Mouse (Mus musculus) frontal cortex, postnatal 36 days (tissue): ENCODE results near the gene Tex2.
"Not testable (repeated sequence)": the region's sequence is repeated elsewhere in the genome, so short reads cannot be mapped to it uniquely, and the experiment has no call there.

Experiments used
- DNase-seq, 2 experiments: peaks; one replicate each; pipeline ENCODE4 v3.0.0; 2022; ENCODE audit warnings: low spot score in 2 of 2

The Tex2 gene

DNA sequence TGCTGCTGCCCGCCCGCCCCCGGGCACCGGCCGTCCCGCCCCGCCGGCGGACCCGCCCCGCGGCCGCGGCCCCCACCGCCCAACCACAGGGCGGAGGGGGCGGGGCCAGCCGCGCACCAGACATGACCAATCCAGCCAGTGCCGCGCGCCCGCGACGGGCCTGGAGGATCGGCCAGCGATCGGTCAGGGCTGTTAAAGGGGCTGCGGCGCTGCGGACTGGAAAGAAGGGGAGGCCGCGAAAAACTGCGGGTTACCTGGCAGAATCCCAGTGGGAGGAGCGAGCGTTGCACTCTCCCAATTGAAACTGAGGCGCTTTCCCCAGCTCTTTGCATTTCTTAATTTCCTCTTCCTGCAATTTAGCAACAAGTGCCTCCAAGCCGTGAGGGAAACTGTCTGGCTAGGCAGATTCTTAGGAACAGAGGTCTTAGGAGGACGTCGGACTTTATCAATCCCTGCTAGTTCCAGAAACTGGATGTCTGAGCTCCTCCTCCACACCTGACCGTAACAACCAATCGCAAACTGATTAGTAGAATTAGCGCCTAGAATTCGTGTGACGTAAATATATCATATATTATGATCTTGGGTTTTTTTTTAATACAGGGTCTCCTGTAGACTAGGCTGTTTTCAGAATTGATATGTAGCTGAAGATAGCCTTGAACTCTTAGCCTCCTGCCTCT lies at the start of gene Tex2:
TSS of gene Tex2 (minus strand) at position 463 of the 677 bp plus-strand sequence.
- DNase-seq, result peak; percentile 95 to 97

- DNase-seq, result no peak
Observed at GRCm38 (mm10) chr11:106662634-106663407, 49.6 kb upstream of the Tex2 start.

GRCm38 (mm10) chr11:106660453-106661081 lies 47.3 kb upstream of the Tex2 start:
- no peak for DNase-seq

DNA sequence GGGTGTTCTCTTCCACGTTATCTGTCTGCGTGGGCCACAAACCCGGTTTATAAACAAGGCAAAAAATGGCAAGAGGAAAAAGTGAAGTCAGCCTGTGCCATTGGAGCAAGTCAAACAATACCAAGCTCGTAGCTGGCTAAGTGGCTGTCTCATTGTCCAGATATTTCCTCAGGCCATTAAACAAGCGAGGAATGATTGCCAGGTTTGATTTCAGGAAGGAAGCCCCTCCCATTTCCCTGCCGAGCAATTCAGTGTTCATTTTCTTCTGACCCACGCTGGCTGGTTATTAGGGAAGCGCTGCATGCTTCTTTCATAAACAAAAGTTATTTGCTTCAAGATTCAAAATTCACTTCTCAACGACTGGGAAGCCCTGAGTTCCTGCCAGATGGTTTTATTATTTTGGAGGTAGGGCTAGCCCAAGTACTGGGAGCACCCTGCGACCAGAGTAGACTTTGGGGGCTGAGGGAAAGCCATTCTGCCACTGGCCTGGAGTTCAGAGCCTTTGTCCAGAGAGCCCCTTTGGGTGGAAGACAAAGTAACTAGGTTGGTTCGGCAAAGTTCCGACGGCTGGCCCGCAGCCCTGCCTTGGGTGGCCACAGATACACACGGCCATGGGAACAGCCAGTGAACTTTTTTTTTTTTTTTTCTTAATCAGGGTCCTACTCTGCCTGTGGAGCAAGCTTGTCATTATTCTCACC lies 46.5 kb upstream of the Tex2 start:
- DNase-seq, result no peak

GRCm38 (mm10) chr11:106658051-106658880 lies 45.0 kb upstream of the Tex2 start:
- DNase-seq, result peak; percentile 62 to 77

GRCm38 (mm10) chr11:106656896-106657498 lies 43.8 kb upstream of the Tex2 start:
- DNase-seq, result not testable (repeated sequence)

- peak; percentile 60 to 74 for DNase-seq
Observed at GRCm38 (mm10) chr11:106648347-106648746, 35.1 kb upstream of the Tex2 start.

GRCm38 (mm10) chr11:106642966-106643637 lies 29.9 kb upstream of the Tex2 start:
- DNase-seq, result no peak

DNA sequence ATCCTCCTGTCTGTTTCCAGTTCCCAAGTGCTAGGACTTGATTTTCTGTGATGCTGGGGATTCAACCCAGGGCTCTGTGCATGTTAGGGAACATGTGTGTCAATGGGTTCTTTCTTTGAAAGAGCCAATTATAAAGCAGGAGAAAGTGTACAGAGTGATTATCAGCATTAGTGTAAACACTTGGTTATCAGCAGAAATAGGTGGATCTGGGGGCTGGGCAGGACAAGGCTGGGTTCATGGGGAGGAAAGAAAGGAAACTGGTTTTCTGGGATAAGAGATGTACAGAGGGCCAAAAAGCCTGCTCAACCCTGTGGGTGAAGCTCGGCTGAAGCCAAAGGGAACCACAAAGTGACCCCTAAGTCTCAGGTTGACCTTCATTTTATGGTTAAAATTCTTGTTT lies 28.4 kb upstream of the Tex2 start:
- no peak for DNase-seq

GRCm38 (mm10) chr11:106640059-106640458 lies 26.8 kb upstream of the Tex2 start:
- DNase-seq, result no peak

DNA sequence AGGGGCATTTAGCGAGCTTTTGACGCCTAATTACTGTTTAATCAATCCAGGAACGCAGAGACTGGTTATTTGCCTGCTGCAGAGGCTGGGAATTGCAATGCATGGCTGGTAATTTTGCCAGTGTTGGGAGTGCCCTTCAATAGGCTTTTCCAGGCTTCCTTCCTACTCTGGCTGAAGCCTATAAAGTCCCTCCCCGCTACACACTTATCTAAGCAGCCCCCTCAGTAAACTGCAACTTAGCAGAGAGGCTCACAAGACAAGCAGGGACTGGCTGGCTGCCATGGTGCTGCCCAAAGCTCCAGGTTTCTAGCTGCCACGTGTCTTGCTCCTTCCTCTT lies 26.1 kb upstream of the Tex2 start:
- DNase-seq, result no peak

DNA sequence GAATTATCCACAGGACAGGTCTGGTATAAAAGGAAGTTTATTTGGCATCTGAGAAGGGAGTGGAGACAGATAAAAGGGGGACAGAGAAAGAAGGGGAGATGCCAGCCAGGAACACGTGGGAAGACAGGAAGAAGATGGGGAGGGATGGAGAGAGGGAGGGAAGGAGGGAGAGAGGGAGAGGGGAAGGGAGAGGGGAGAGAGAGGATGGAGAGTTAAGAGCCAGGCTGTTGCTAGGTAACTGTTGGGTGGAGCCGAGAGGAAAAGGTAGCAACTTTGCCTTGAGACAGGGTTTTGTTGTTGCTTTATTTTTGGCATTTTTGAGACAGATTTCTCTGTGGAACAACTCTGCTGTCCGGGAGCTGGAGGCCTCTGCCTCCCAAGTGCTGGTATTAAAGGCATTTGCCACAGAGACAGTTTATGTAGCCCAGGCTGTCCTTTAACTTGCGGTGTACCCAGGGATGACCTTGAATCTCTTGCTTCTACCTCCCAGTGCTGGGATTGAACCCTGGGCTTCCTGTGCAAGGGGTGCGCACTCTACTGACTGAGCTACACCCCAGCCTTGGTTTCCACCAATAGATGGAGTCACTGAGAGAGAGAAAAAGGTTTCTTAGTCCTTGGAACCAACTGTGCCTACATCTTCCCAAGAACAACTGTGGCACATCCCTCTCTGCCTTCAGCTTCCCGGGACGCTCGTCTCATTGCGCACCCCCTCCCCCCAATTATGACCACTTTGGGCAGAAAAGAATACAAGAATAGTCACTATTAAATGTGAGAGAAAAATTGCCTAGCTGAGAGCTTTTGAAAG lies 25.5 kb upstream of the Tex2 start:
- DNase-seq, result no peak

DNA sequence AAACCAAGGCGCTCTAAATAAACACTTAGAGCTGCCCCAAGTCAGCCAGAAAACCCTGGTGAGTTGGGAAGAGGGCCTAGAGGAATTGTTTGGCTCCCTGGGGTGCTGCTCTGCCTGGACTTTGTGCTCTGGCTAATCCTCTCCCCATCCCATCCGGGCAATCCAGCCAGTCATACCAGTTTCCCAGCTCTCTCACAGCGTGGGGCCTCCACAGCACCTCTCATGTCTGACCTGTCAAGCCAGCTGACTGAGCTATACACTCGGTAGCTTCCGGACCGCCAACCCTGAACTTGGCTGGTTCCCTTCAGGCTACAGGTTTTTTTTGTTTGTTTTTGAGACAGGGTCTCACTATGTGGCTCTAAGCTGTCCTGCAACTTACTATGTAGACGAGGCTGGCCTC lies 24.5 kb upstream of the Tex2 start:
- DNase-seq, result no peak

DNA sequence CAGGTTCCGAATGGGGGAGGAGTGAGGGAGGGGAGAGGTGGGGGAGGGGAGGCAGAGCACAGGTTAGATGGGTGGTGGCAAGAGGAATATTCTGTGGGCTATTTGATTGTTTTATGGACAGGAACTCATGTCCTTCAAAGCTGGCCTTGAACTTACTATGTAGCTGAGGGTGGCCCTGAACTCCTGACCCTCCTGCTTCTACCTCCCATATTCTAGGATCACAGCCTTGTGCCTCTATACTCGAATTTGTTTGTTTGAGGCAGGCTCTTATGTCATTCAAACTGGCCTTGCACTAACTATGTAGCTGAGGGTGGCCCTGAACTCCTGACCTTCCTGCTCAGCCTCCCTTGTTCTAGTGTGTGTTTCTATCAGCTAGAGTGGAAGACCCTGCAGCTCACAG lies 22.7 kb upstream of the Tex2 start:
- no peak for DNase-seq

DNA sequence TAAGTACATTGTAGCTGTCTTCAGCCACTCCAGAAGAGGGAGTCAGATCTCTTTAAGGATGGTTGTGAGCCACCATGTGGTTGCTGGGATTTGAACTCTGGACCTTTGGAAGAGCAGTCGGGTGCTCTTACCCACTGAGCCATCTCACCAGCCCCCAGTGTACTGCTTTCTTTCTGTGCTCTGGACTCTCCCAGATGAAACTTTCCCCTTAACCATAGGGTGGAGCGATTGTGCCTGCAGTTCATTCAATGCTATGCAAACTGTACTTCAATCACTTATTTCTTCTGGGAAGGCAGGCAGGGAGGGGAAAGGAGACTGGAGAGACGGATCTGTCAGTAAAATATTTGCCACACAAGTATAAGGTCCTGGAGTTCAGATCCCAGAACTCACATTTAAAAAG lies 21.0 kb upstream of the Tex2 start:
- DNase-seq, result not testable (repeated sequence)

DNA sequence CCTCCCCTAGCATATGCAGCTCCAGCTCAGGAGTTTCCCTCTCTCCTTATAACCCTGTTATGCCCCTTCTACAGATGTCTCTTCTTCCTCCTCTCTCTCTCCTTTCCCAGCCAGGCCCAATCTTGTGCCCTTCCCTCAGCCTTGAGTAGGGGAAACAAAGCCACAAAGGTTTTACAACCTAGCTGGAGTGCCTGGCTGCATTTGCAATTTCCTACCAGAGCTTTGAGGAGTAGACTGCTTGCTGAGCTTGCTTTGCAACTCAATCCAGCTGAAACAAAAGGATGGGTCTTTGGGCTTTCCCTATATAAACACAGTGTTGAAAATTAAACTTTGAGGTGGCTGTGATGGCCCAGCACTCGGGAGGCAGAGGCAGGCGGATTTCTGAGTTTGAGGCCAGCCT lies 20.2 kb upstream of the Tex2 start:
- DNase-seq, result no peak

DNA sequence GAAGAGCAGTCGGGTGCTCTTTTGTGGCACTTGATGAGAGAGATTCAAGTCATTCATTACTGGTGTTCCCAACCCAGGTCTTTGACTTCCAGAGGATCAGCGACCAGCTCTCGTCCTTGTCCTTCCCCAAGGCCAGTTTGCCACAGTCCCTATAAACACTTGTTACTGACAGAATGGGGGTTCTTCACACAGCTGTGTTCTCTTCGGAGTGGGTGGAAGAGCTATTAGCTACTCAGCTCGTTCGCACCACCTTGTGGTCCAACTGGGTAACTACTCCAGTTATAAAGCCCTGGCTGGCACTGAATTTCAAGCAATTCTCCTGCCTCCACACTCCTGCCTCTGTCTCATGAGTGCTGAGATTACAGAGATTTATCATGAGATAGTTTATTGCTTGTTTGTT lies 14.5 kb upstream of the Tex2 start:
- DNase-seq, result peak; percentile 68 to 82

DNA sequence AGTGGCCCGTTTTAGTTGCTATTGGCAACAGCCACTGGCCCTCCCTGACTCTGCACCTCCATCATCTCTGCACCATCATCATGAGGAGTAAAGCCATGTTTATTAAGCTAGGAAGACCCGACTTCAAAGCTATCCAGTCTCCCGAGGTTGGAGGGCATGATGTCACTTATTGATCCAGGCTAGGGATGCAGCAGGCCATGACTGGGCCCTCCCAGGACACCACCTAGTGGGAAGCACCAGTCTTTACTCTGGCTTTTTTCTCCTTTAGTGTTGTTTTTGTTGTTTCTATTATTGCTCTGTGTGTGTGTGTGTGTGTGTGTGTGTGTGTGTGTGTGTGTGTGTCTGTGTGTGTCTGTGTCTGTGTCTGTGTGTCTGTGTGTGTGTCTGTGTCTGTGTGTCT lies 12.4 kb upstream of the Tex2 start:
- no peak for DNase-seq

DNA sequence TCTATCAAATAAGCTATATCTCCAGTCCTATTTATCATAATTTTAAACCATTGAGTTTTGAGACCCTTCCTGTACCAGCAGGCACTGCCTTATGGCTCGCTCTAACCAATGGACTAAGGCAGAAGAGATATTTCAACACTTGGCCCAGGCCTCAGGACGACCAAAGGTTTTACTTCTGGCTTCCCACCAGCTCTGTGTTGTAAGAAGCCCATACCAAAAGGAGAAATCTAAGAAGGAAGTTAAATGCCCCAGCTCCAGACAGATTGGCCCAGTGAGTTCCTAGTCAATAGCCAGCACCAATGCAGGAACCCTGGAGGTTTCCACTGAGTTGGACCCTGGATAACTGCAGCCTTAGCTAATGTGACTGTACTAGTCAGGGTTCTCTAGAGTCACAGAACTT lies 10.4 kb upstream of the Tex2 start:
- DNase-seq, result no peak

GRCm38 (mm10) chr11:106622056-106622455 lies 8.8 kb upstream of the Tex2 start:
- DNase-seq, result no peak
